Mouse (Mus musculus) hematopoietic stem cell, adult 5-6 weeks (primary cell): ENCODE results near the gene Best2. TPM values are rescaled to one million over a fixed set of nuclear protein-coding genes. Genes with fewer than 3 reads are reported as not detected.

ENCODE experiments used
- ATAC-seq, 2 experiments: fragments of 125-278 bp in 1 of 2; replicated peaks in 1 of 2; 2 replicates each; pipeline ENCODE4 v1.8.0; 2016 to 2017; ENCODE audit warnings: inconsistent platforms in 2 of 2, mild to moderate bottlenecking in 2 of 2, moderate number of reproducible peaks in 2 of 2, low read depth in 1 of 2, moderate TSS enrichment in 1 of 2; ENCODE audit not compliant: low FRiP score in 2 of 2, poor library complexity in 2 of 2, severe bottlenecking in 2 of 2, insufficient read depth in 1 of 2, low TSS enrichment in 1 of 2
- total RNA-seq: library from RNA; stranded (forward); fragments of 172-1452, 232-1000 nt; gene quantifications from 2 replicates; pipeline ENCODE4 v1.2.3, GENCODE M21; 2017

Gene Best2
- total RNA-seq, 1 experiment from 2014 or later: not detected

- ATAC-seq: peak; percentile 33 to 43
Observed at GRCm38 (mm10) chr8:84976031-84976762, 38.1 kb downstream of the Best2 start.

GRCm38 (mm10) chr8:84975434-84975833 lies 38.9 kb downstream of the Best2 start:
- no peak for ATAC-seq

DNA sequence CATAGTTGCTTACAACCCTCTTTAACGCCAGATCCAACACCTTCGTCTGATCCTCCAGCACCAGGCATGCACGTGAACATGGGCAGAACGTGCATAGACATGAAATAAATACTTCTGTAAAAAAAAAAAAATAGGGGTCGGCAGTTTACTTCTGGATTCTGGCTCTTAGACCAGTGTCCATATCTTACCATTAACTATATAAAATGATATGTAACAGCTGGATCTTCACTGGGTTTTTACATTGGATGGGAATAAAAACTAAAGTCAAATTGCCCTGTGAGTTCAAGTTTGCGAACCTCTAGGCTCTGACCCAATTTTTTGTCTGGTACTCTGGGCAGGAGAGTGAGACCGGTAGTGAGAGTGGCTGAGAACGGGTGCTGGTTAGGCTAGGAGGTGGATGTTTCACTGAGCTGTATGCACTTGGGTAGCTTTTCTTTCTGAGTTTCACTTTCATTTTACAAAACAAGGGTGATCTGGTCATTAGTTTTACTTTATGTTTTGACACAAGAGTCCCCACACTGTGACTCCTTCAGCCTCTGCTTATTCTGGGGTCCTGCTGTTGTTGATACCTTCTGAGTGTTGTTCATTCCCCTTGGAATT lies 39.7 kb downstream of the Best2 start:
- no peak for ATAC-seq

DNA sequence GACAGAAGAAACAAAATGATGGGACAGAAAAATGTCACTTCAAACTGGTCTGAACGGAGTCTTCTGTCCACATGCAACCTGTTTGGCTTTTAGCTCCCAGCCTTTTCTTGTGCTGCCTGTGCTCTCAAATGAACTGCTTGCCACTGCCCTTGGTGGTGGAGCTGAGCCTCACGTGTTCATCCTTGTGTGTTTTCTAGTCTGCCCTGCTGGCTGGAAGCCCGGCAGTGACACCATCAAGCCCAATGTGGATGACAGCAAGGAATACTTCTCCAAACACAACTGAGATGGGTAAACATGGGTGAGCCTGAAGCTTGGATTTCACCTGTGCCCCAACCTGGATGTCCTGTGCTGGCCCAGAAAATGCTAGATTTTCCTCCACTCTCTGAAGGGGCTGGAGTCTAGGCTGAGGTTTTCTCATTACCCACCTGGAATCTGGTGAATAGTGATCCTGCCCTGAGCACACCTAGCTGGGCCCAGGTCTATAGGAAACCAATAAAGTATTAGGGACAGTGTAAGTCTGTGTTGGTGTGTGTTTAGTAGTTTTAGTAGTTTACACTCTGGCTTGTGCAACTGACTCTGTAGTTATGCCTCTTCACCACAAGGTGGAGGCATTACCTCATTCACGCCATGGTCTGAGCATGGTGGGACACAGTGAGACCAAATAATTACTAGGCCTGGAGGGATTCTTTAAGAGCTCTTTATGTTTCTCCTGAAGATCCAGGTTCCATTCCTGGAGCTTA lies 40.4 kb downstream of the Best2 start:
- no peak for ATAC-seq

DNA sequence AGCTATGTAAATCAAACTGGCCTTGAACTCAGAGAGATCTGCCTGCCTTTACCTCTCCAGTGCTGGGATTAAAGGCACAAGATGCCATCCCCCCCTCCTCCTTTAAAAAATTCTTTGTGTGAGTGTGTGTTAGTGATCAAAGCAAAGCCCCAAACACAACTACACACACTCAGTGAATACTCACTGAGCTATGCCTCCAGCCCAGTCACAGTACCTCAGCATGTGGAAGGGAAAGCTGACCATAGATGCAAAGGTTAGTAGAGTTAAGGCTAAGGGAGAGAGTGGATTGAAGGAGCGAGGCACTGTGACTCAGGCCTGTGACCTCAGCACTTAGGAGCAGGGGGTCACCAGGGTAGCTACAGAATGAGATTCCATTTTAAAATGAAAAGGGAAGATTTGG lies 41.3 kb downstream of the Best2 start:
- ATAC-seq: no peak

DNA sequence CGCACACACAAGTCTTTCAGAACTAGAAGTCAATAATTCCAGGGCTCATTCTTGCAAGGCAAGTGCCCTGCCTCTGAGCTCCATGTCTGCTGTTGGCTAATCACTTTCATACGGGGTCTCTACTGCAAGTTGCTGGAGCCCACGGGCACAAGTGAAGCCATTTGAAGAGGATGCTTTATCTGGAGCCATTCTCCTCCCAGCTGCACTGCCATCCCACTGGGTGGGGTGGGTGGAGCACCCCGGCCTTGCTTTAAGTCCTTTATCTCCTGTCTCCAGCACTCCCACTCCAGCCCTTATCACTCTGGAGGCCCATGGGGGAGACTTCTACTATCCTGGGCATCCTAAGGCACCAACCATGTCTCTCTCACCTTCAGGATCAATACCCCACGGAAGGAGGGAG lies 43.4 kb downstream of the Best2 start:
- ATAC-seq: no peak

DNA sequence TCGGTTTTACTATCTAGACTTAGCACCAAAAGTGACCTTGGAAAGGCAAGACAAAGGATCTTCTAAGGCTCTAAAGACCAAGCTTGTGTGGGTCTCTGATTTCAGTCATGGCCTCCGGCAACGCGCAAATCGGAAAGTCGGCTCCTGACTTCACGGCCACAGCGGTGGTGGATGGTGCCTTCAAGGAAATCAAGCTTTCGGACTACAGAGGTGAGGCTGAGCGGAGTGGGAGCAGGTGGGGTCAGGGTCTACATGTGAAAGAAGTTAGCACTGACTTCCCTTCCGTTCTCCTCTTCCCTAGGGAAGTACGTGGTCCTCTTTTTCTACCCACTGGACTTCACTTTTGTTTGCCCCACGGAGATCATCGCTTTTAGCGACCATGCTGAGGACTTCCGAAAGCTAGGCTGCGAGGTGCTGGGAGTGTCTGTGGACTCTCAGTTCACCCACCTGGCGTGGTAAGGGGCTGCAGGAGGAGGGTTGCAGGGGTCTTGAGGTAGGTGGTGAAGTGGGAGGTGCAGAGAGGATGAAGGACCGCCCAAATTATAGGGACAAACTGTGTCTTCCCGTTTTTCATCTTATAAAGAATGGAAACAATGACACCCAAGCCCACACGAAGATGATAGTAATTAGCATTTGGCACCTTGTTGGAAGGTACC lies 44.1 kb downstream of the Best2 start:
- ATAC-seq: no peak

- peak; percentile 14 to 37; a peak in 2 of 4 replicates for ATAC-seq
Observed at GRCm38 (mm10) chr8:84969241-84970134, 44.8 kb downstream of the Best2 start, which contains the start of the genes Gm49661, Prdx2 and Rnaseh2a. Gene Gm49661 (minus strand): TSS chr8:84969433. Gene Prdx2 (plus strand): TSS chr8:84969587. Gene Rnaseh2a (minus strand): TSS chr8:84969767.

DNA sequence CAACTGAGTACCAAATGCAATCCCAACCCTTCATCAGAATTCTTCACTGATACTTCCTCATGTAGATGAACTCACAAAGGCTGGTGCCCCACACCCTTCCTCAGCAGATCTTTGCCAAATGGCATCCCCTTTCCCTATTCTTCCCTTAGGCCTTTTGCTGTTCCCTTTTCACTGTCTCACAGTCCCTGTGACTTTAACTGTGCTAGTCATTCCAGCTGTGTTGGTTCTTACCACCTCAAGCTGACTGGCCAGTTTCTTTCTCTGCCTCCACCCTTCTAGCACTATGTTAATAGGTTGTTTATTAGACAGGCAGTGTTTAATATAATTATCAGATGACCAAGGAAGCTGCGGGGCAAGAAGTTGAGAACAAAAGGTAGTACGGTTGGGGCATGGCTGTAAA lies 45.7 kb downstream of the Best2 start:
- no peak for ATAC-seq

DNA sequence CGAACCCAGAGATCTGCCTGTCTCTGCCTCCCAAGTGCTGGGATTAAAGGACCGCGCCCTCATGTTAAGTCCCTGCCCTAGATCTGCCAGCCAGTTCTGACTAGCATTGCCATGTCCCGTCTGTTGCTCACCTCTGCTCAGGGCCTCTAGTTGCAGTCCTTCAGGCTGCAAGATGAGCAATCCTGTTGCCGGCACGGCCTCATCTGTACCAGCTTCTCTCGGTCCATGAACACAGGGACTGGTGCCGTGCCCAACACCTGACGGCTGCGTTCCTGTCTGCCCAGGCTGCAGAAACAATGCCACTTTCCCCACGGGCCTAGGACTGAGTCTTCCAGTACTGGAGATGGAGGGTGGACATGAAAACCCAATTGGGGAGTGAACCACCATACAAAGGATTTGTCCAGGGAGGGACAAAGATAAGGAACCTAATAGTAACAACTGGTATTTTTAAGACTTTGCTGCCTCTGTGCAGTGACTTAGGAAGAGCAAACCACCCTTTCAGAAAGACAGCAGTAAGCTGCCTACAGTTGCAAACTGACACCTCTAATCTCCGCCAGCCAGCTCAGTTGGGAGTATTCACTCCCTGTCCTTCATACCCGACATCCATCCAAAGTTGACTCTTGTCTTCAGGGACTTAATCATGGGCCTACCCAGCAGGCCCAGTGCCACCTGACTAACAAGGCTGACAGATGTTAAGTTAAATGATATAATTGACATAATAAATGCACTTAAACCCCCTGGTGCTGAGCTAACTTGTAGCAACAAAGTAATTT lies 46.6 kb downstream of the Best2 start:
- no peak for ATAC-seq

DNA sequence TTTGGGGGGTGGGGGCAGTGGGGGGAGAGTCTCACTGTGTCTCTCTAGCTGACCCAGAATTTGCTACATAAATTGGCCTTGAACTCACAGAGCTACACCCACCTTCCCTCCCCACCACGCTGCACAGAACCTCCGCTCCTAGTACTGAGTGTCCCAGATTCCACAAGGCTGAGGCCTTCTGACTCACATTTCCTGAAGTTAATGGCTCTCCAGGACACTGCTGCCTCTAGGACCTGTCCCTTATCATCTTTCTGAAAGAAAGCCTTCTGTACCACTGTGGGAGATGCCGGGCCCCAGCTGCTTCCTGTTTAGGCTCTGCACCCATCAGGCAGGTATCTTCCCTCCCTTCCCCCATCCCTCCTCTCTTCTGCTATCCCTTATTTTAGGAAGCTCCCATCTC lies 47.7 kb downstream of the Best2 start:
- ATAC-seq: no peak

DNA sequence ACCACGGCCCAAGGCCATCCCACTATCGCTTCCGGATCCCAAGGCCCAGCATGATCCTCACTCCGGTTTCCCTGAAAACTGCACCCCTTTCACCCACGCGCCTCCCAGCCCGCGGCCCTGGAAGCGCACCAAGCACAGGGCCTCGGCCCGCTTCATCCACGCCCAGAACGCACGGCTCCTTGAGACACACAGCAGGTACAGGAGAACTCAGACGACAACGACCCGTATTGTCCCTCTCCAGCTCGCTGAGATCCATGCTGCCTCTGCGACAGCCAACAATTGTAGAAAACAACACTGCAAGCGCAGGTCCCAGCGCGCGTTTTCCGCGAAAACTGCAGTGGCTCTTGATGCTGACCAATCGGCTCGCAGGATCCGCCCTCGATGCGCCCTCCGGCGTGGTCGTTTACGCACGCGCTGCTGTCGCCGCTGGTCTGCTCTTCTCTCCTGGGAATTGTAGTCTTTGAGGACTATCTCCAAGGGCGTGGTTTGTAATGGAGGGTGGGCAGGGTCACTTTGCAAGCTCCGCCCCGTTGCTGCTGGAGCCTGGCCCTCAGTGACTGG lies 48.5 kb downstream of the Best2 start:
- peak; percentile 93 to 94 for ATAC-seq

- no peak for ATAC-seq
Observed at GRCm38 (mm10) chr8:84963952-84964351, 50.4 kb downstream of the Best2 start.

GRCm38 (mm10) chr8:84959811-84960210 lies 54.5 kb downstream of the Best2 start:
- ATAC-seq: no peak
